ENCODE assay signal across 10 mouse cellular contexts in genomic region chr9:117247311-117247980, GRCm38 (mm10).
A peak's percentile ranks its signal among the peaks of the same experiment; 100 is the strongest.
DNase-seq lines count a peak whose midpoint lies in the region; ATAC-seq and TF ChIP-seq lines count a peak whose summit lies in the region.
"Had no signal": no experiment of that assay in that cellular context is flagged by ENCODE, and none has a peak within 500 bp of the region (broad histone marks: within the 10 kb centered on the region; RNA-seq: fewer than 3 reads in every experiment).

No protein-coding gene starts in this region.

- no peaks in the 10 kb centered on the region for H3K9me3 ChIP-seq in kidney, postnatal 0 days (replicated peaks; ENCODE audit: low read length)
- H3K9me3 ChIP-seq in embryonic facial prominence, embryonic 13.5 days, result no peaks in the 10 kb centered on the region
- no peaks in the 10 kb centered on the region for H3K9me3 ChIP-seq in heart, postnatal 0 days (replicated peaks; ENCODE audit: control insufficient read depth, low read length)
- no peaks in the 10 kb centered on the region for H3K9me3 ChIP-seq in limb, embryonic 14.5 days (ENCODE audit: control insufficient read depth, low read length)

- no peak overlapping the region for H3K4me3 ChIP-seq in kidney, postnatal 0 days (replicated peaks; ENCODE audit: low read depth, low read length)
- peak overlapping the region; percentile 22 for H3K4me3 ChIP-seq in embryonic facial prominence, embryonic 13.5 days
- H3K4me3 ChIP-seq in heart, postnatal 0 days (ENCODE audit: low read depth, low read length), result peak overlapping the region; percentile 21
- peak overlapping the region; percentile 10; the same call in 1 of the 2 replicates for H3K4me3 ChIP-seq in limb, embryonic 14.5 days (replicated peaks; ENCODE audit: low read length)

- no peak for TF ChIP-seq POLR2A in limb, embryonic 14.5 days (IDR thresholded peaks at IDR 0.05; ENCODE audit: borderline replicate concordance, extremely low read depth, insufficient read depth, insufficient read length)

- peak overlapping the region; percentile 52; the same call in 1 of the 2 replicates for H3K27ac ChIP-seq in kidney, postnatal 0 days
- peak overlapping the region; percentile 71 for H3K27ac ChIP-seq in embryonic facial prominence, embryonic 13.5 days
- H3K27ac ChIP-seq in heart, postnatal 0 days (ENCODE audit: low read depth), result peak overlapping the region; percentile 45
- H3K27ac ChIP-seq in limb, embryonic 14.5 days (replicated peaks; ENCODE audit: low read depth, low read length), result no peak overlapping the region; the same call in 1 of the 2 replicates

- DNase-seq in kidney, postnatal 0 days (ENCODE audit: low spot score), result peak; percentile 82
- no peak for DNase-seq in kidney, adult 11 months
- no peak for DNase-seq in heart, postnatal 0 days (ENCODE audit: low spot score)
- DNase-seq in limb, embryonic 14.5 days (ENCODE audit: low spot score), result peak; percentile 57
- no peak for DNase-seq in spleen, postnatal 14 days (ENCODE audit: low spot score in 2 of 2)
- DNase-seq in ovary, postnatal 10 days (ENCODE audit: low spot score), result no peak
- no peak for DNase-seq in frontal cortex, postnatal 14 days (ENCODE audit: low spot score in 2 of 2)
- DNase-seq: gastrocnemius, postnatal 14 days; thymus, postnatal 25 days had no signal

- ATAC-seq in kidney, postnatal 0 days (replicated peaks; ENCODE audit: low FRiP score, low read depth), result no peak
- no peak for ATAC-seq in embryonic facial prominence, embryonic 13.5 days (ENCODE audit: insufficient number of reproducible peaks, insufficient read depth, low FRiP score, low TSS enrichment, low read depth)
- peak; percentile 24; the same call in 1 of the 2 replicates for ATAC-seq in heart, postnatal 0 days (ENCODE audit: insufficient read depth, low read depth)
- no peak for ATAC-seq in limb, embryonic 14.5 days (ENCODE audit: low FRiP score, low read depth)

- TF ChIP-seq EP300 in heart, postnatal 0 days (IDR thresholded peaks at IDR 0.05; ENCODE audit: low read depth), result no peak

- H3K36me3 ChIP-seq in kidney, postnatal 0 days (ENCODE audit: insufficient read depth, low read length), result no peaks in the 10 kb centered on the region
- H3K36me3 ChIP-seq in embryonic facial prominence, embryonic 13.5 days, result no peaks in the 10 kb centered on the region; the same call in 1 of the 2 replicates
- no peaks in the 10 kb centered on the region for H3K36me3 ChIP-seq in heart, postnatal 0 days (replicated peaks; ENCODE audit: control insufficient read depth, insufficient read depth, low read length)
- H3K36me3 ChIP-seq in limb, embryonic 14.5 days (ENCODE audit: control insufficient read depth, insufficient read depth, low read length), result peaks cover 6% of the 10 kb centered on the region; the same call in 1 of the 2 replicates

- H3K9ac ChIP-seq in kidney, postnatal 0 days (ENCODE audit: low read depth, low read length), result no peak overlapping the region
- H3K9ac ChIP-seq in embryonic facial prominence, embryonic 13.5 days, result peak overlapping the region; percentile 49
- H3K9ac ChIP-seq in heart, postnatal 0 days (replicated peaks; ENCODE audit: low read depth, low read length), result no peak overlapping the region
- no peak overlapping the region for H3K9ac ChIP-seq in limb, embryonic 14.5 days (ENCODE audit: low read depth, low read length, severe bottlenecking)

- no peaks in the 10 kb centered on the region for H3K27me3 ChIP-seq in kidney, postnatal 0 days (ENCODE audit: insufficient read depth, low read length)
- no peaks in the 10 kb centered on the region for H3K27me3 ChIP-seq in embryonic facial prominence, embryonic 13.5 days
- no peaks in the 10 kb centered on the region for H3K27me3 ChIP-seq in heart, postnatal 0 days (ENCODE audit: control insufficient read depth, insufficient read depth, low read length)
- no peaks in the 10 kb centered on the region for H3K27me3 ChIP-seq in limb, embryonic 14.5 days (ENCODE audit: control insufficient read depth, insufficient read depth, low read length)

- peaks cover 17% of the 10 kb centered on the region for H3K4me1 ChIP-seq in kidney, postnatal 0 days (replicated peaks; ENCODE audit: insufficient read depth, low read length)
- H3K4me1 ChIP-seq in embryonic facial prominence, embryonic 13.5 days, result peaks cover 42% of the 10 kb centered on the region
- peaks cover 22% of the 10 kb centered on the region; the same call in 1 of the 2 replicates for H3K4me1 ChIP-seq in heart, postnatal 0 days (ENCODE audit: control insufficient read depth, insufficient read depth)
- H3K4me1 ChIP-seq in limb, embryonic 14.5 days (ENCODE audit: control insufficient read depth, insufficient read depth, low read length), result peaks cover 32% of the 10 kb centered on the region

- H3K4me2 ChIP-seq in kidney, postnatal 0 days (ENCODE audit: low read length), result peak overlapping the region; percentile 42
- H3K4me2 ChIP-seq in embryonic facial prominence, embryonic 13.5 days, result peak overlapping the region; percentile 54
- peak overlapping the region; percentile 44 for H3K4me2 ChIP-seq in heart, postnatal 0 days (ENCODE audit: low read depth, low read length)
- H3K4me2 ChIP-seq in limb, embryonic 14.5 days (replicated peaks; ENCODE audit: low read depth, low read length, severe bottlenecking), result peak overlapping the region; percentile 32

- no peak for TF ChIP-seq CTCF in kidney, postnatal 0 days (IDR thresholded peaks at IDR 0.05; ENCODE audit: low read depth)
- TF ChIP-seq CTCF in heart, postnatal 0 days (IDR thresholded peaks at IDR 0.05; ENCODE audit: low read depth), result no peak

- 12% methylated on average over 5 of the region's 5 CpGs for WGBS in kidney, postnatal 0 days
- WGBS in embryonic facial prominence, embryonic 13.5 days, result 19% methylated on average over 5 of the region's 5 CpGs
- 14% methylated on average over 5 of the region's 5 CpGs for WGBS in heart, postnatal 0 days
- WGBS in limb, embryonic 14.5 days, result 12% methylated on average over 5 of the region's 5 CpGs

Comparison
In these comparisons a context has a peak if more than half of its experiments do, and no peak if none do; other contexts are left out.
1. DNase-seq: peak in kidney, postnatal 0 days (single experiment) and limb, embryonic 14.5 days (single experiment); none in kidney, adult 11 months (single experiment), heart, postnatal 0 days (single experiment), spleen, postnatal 14 days (0 of 2), ovary, postnatal 10 days (single experiment) and frontal cortex, postnatal 14 days (0 of 2).
2. Peak in every context shown above with its lines, with median percentiles within 50 percentile points of each other: H3K4me2 ChIP-seq.